Mouse (Mus musculus) c-Kit-positive CD71-negative TER-119-negative erythroid progenitor cells, embryonic 14.5 days (primary cell): ENCODE data around the gene Bcl11a.

Experiments used
- DNase-seq: peaks from one replicate; pipeline ENCODE4 v3.0.0-alpha.2; 2013; ENCODE audit warnings: low read depth

Gene Bcl11a

GRCm38 (mm10) chr11:24153049-24153448 lies 75.2 kb downstream of the Bcl11a start:
- DNase-seq = no peak

GRCm38 (mm10) chr11:24158026-24158425 lies 80.2 kb downstream of the Bcl11a start:
- DNase-seq = no peak

DNA sequence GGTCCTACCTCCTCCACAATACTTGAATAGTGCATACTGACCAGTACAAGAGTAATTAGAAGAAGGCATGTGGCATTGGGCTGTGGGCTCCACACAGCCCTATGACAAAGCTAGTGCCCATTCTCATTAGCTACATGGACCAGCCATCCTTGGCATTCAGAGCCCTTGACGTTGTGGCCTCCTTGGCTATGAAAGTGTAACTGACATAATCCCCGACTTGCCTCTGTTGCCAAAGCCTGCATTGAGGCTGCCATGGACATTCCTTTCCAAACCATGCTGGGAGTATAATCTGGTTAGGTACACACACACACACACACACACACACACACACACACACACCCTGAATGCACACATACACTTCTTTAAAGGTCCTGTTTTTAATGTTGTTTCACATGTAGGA lies 81.8 kb downstream of the Bcl11a start:
- no peak for DNase-seq

DNA sequence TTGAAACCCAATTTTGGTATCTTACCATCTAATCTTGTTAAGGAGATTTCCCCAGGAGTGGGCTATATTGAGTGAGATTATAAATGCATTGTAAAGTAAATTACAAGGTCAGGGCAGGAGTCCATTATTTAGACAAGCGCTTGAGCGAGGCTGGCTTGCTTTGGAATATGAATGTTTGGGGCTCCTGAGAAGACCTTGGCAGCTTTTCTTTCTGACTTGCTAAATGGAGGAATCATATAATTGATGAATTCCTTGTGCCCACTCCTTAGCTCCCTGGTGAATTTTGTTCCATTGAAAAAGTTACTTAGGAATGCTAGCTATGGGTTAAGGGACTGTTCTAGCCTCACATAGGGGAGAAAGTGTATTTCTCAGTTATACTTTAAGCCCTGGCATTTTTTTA lies 83.6 kb downstream of the Bcl11a start:
- no peak for DNase-seq

DNA sequence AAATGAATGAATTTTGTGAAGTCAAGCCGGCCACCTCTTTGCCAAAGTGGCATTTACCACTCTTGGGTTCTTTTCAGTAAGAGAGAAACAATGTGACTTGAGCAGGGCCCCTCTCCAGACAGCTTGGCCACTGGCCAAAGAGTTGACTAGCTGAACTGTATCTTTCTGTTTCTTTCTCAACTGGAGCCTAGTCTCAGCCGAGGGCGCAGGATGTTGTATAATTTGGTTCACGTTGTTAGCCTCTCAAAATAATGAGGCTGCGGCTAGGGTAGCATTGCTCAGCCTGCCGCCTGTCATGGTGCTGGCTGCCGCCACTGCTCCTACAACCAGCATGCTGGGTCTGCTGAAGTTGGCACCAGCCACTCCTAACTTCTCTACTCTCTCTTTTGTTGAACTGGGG lies 84.2 kb downstream of the Bcl11a start:
- no peak for DNase-seq

DNA sequence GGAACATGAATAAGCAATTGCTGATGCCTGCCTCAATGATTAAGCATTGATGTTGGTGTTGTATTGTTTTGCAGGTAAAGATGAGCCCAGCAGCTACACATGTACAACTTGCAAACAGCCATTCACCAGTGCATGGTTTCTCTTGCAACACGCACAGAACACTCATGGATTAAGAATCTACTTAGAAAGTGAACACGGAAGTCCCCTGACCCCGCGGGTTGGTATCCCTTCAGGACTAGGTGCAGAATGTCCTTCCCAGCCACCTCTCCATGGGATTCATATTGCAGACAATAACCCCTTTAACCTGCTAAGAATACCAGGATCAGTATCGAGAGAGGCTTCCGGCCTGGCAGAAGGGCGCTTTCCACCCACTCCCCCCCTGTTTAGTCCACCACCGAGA lies 85.2 kb downstream of the Bcl11a start:
- no peak for DNase-seq

GRCm38 (mm10) chr11:24164065-24164464 lies 86.2 kb downstream of the Bcl11a start:
- DNase-seq = no peak

- DNase-seq = no peak
These were observed 93.9 kb downstream of the Bcl11a start for GRCm38 (mm10) chr11:24171675-24172285.

DNA sequence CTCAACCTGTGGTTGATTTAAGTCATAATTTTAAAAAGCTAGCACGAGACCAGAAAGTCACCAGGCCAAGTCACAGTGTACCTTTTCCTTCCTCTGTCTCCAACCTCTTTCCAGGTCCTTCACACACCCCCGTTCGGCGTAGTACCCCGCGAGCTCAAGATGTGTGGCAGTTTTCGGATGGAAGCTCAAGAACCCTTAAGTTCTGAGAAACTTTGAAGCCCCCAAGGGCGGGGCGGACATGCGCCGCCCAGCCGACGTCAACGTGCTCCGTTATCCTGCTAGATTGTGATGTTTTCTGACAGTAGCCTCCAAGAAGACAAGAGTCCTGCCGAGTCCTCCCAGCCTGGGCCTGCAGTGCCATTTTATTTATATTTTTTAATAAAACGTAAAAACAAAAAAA lies 94.7 kb downstream of the Bcl11a start:
- no peak for DNase-seq

DNA sequence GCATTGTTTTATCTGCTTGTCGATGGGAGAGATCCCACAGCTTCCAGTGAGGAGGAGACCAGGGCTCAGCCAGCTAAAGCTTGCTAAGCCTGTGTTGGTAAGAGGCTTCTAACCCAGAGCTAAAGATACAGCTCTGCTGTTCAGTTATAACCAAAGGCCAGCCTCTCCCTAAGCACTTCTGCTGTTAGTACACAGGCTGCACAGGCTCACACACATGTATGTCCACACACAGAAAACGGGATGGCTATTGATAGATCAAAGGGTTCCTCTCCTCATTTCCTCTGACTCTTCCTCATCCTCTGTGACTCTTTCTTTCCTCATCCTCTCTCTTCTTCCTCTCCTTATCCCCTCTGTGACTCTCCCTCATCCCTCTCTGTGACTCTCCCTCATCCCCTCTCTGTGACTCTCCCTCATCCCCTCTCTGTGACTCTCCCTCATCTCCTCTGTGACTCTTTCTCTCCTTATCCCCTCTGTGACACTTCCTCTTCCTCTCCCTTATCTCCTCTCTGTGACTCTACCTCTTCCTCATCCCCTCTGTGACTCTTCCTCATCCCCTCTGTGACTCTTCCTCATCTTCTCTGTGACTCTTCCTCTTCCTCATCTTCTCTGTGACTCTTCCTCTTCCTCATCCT lies 96.4 kb downstream of the Bcl11a start:
- no peak for DNase-seq

DNA sequence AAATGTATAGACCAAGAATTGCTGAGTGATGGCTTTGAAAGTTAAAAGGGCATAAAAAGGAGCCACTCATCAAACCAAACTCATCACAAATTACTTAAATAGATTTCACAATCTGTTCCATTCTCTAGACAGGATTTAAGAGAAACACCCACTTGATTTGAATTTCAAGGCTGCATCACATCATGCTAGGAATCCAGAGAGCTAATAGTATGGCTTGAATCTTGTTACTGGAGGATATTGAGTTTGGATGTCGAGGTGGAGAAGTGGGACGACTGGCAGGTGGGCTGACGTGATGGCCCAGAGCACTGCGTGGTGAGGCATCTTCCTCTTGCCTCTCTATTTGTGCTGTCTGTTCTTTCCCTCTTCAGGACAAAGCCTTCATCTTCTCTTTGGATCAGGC lies 99.6 kb downstream of the Bcl11a start:
- DNase-seq = no peak

- DNase-seq = no peak
These were observed 101.1 kb downstream of the Bcl11a start for GRCm38 (mm10) chr11:24178823-24179476.

GRCm38 (mm10) chr11:24180040-24180439 lies 102.2 kb downstream of the Bcl11a start:
- DNase-seq = no peak

- DNase-seq = no peak
These were observed 105.6 kb downstream of the Bcl11a start for GRCm38 (mm10) chr11:24183501-24183900.

DNA sequence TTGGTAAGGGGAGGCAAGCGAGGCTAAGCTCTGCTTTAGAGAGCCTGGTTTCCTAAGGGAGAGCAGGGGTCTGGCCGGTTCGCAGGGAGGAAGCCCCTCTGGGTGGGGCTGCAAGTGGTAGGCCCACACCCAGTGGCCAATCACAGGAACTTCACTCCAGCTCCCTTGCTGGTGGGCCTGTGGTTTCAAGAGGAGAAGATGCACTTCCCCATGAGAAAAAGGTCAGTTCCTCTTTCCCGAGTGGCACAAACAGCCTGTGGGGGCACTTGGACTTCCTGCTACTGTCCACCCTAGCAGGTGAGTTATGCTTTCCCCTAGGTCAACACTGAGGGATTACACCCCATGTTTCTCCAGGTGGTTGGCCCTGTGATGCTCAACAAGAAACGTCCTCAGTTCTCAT lies 107.1 kb downstream of the Bcl11a start:
- DNase-seq = peak; percentile 52

GRCm38 (mm10) chr11:24190411-24190810 lies 112.6 kb downstream of the Bcl11a start:
- no peak for DNase-seq

DNA sequence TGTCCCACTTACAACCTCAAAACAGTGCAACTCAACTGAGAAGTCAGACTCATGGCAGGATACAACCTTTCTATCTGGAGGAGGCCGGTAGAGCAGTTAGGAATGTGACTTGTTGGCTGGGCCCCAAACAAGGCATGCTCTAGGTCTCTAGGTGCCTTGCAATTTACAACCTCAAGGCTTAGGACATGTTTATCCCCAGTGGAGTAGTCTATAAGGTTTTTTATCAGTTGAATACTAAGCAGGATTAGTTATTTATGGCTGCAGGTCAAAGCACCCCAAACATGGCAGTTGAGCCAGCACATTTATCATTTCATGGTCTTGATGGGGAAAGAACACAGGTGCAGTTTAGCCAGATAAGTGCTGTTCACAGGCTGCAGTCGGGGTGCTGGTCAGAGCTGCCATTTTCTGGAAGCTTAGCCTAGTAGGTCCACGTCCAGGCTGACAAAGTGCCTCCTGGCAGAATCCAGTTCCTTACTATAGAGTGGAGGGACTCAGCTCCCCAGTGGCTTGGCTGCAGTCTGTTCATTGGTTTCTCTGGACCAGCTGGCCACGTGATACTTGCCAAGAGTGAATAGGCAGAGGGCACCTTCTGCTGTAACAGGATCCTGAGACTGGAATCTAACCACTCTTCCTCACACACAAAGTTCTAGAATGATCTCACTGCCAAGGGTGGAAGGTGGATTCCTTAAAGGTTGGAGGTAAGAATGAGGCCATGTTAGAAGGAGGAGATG lies 118.8 kb downstream of the Bcl11a start:
- DNase-seq = no peak

DNA sequence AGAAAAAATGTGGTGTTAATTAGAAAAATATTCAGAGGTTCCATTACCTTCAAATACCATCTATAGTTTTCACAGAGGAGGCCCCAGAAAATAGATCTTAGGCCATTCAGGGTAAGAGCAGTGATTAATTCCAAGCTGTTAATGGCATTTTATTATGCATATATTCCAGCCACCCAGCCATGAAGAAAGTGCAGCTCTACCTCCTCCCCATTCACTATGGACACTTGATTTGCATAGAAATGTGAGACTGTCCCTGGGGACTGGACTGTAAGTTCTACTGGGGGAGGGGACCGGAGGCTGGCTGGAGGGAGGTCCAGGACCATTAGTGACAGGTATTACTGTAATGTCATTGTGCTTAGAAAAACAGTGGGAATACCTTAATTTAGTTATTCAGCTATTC lies 119.6 kb downstream of the Bcl11a start:
- no peak for DNase-seq

GRCm38 (mm10) chr11:24199560-24199959 lies 121.7 kb downstream of the Bcl11a start:
- no peak for DNase-seq

- peak; percentile 31 for DNase-seq
These were observed 122.5 kb downstream of the Bcl11a start for GRCm38 (mm10) chr11:24200310-24200709.

DNA sequence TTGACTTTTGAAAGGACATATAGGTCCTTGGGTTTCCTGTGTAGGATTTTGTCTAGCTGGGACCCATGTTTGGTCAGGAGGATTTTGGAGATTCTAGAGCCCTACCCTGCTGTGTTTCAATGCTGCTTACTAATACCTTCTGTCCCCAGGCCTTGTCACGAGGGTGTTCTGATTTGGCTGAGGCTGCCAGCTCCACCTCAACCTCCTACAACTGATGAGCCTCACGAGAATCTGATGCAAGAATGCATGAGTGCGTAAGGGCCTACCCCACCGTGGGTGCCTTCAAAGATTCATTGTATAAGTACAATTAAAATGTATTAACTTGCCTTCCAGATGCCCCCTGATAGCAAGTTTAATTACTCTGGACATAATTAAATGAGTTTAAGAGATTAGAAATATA lies 123.4 kb downstream of the Bcl11a start:
- no peak for DNase-seq

DNA sequence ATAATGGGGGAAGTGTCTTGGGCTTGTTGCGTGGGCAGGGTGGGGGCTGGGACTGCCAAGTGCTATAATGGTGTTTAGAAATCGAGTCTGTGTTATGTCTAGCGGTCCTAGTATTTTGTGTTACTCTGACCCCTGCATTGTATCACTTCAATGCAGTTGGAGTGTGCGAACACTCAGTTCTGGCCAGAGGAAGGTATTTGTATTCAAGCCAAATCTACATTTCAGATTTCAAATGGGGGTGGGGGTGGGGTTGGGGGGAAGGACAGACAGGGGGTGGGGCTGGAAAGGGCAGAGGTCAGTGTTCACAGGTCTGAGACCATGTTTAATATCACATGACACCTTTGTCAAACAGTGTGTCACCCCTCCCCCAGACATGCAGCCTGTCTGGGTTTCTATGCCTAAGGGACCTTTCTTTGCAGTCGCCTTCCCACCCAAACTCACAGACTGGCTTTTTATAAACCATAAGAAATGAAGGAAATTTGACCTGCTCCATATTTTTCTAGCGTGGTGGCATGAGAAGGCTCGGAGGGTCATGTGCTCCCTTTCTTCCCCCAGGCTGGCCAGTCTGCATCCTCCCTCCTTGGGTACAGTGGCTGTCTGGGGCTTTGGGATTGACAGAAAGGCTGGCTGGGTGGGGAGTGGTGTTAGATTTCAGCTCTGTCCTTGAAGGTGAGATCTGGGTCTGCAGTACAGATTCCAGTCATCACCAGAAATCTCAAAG lies 124.9 kb downstream of the Bcl11a start:
- no peak for DNase-seq
